Mouse (Mus musculus) liver, embryonic 14.5 days (tissue): ENCODE results near the gene Ptprcap.

Experiments used
- CTCF ChIP-seq: IDR thresholded peaks from 2 replicates; pipeline ENCODE4 v1.5.1; 2016; ENCODE audit warnings: antibody characterized with exemption, low read depth, control low read depth
- EP300 ChIP-seq: IDR thresholded peaks from 2 replicates; pipeline ENCODE4 v1.6.1; 2016; ENCODE audit warnings: antibody characterized with exemption, low read depth

DNA sequence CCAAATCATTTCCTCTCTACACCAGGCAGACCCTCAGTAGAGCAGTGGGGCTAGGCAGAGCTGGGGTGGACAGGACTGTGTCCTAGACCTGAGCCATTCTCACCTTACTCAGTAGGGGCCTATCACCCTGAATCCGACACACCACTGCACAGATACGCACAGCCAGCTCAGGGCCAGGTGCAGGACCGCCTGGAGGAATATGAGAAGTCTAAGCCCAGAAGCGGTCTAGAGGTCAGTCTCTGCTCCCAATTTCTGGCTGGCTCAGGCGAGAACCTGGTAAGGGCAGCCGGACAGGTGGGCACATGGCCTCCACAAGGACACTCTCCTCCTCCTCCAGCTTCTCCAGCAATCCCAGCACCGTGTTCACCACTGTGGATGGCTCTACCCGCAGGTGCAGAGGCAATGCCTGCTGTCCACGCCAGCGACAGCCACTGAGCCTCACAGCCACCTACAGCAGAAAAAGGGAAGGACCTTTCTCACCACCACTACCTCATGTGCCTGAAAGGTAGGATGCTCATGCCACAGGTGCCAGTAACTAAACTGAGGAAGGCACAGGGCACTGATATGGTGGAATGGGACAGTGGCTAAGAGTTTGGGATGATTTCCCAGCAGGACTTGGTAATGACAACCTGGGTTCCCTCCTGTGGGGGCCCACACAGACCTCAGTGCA, 17.5 kb downstream of the Ptprcap start:
- TF ChIP-seq CTCF (no peak), EP300 (no peak)
